Mouse (Mus musculus) erythroblast, embryonic 14.5 days (primary cell): ENCODE results near the gene Igflr1.

ENCODE experiments used
- GATA1 ChIP-seq: IDR thresholded peaks from 2 replicates; pipeline ENCODE4 v1.6.1; 2012; ENCODE audit warnings: low read length, inconsistent platforms, mixed read lengths
- TAL1 ChIP-seq: IDR thresholded peaks from 3 replicates; pipeline ENCODE4 v1.6.1; 2012; ENCODE audit warnings: low read length, inconsistent platforms, mixed read lengths

DNA sequence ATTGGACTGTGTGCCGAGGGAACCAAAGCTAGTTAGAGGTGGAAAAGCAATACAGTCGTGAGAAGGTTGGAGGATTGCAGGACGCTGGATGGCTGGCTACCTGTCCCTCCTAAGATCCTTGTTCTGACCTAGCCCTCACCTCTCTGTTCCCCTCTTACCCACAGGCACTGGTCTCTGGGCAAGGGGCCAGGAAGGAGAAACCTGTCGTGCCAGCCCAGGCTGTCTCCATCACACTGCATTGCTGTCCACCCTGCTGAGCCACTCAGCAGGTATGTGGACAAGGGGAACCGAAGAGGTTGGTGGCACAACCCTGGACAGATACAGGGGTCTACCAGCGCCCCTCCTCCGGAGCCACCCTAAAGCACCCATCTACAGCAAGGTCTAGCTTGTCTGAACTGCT lies 35.4 kb downstream of the Igflr1 start:
- TF ChIP-seq GATA1 (no peak), TAL1 (no peak)
